ENCODE assay signal across 8 mouse cellular contexts in the genomic region with DNA sequence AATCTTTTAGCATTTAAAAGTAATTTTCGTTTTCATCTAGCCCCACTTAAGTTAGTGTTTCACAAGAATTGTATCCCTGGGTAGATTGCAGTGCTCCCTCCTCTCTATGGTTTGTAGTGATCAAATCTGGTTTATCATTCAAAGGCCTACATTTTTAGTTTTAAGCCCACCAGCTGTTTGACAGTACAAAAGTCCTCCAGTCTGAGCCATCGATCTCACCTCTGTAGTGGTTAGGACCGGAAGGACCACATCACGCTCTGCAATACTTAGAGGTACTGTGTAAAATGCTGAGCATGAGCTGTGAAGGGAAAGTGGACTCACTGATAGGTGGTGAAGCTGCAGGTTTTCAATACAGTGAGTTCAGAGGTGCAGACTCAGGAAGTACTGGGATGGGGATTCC. TPM values are rescaled to one million over a fixed set of nuclear protein-coding genes. Genes with fewer than 3 reads are reported as not detected.
DNase-seq lines count a peak whose midpoint lies in the region; ATAC-seq and TF ChIP-seq lines count a peak whose summit lies in the region.

No protein-coding gene starts in this region.

- H3K4me1 ChIP-seq in erythroblast, embryonic 14.5 days (ENCODE audit: control insufficient read depth), result peaks cover 46% of the 10 kb centered on the region
- peaks cover 15% of the 10 kb centered on the region; the same call in 1 of the 2 replicates for H3K4me1 ChIP-seq in limb, embryonic 14.5 days (ENCODE audit: control insufficient read depth, insufficient read depth, low read length)
- peaks cover 16% of the 10 kb centered on the region for H3K4me1 ChIP-seq in stomach, embryonic 16.5 days (ENCODE audit: control insufficient read depth, insufficient read depth, low read length)

- H3K36me3 ChIP-seq in erythroblast, embryonic 14.5 days (ENCODE audit: control insufficient read depth), result peaks cover 22% of the 10 kb centered on the region
- peaks cover 9% of the 10 kb centered on the region for H3K36me3 ChIP-seq in limb, embryonic 14.5 days (ENCODE audit: control insufficient read depth, insufficient read depth, low read length)
- H3K36me3 ChIP-seq in stomach, embryonic 16.5 days (ENCODE audit: control insufficient read depth, insufficient read depth, low read length), result no peaks in the 10 kb centered on the region

- DNase-seq in thymus, postnatal 14 days, result peak; percentile 16
- no peak for DNase-seq in thymus, postnatal 4 days
- no peak for DNase-seq in limb, embryonic 14.5 days (ENCODE audit: low spot score)
- DNase-seq in left cerebral cortex, postnatal 4 days, result no peak
- no peak for DNase-seq in frontal cortex, postnatal 10 days (ENCODE audit: low spot score in 2 of 2)

- intact Hi-C loops in left cerebral cortex, postnatal 4 days (cut with DNase I), result no loop called here

- no peak for TF ChIP-seq POLR2A in limb, embryonic 14.5 days (IDR thresholded peaks at IDR 0.05; ENCODE audit: borderline replicate concordance, extremely low read depth, insufficient read depth, insufficient read length)

- H3K9me3 ChIP-seq in erythroblast, embryonic 14.5 days (ENCODE audit: control insufficient read depth, low read length), result no peaks in the 10 kb centered on the region
- H3K9me3 ChIP-seq in limb, embryonic 14.5 days (ENCODE audit: control insufficient read depth, low read length), result no peaks in the 10 kb centered on the region
- H3K9me3 ChIP-seq in stomach, embryonic 16.5 days (replicated peaks; ENCODE audit: control insufficient read depth, low read length), result no peaks in the 10 kb centered on the region

- H3K9ac ChIP-seq in limb, embryonic 14.5 days (ENCODE audit: low read depth, low read length, severe bottlenecking), result peak overlapping the region; percentile 99
- H3K9ac ChIP-seq in stomach, embryonic 16.5 days (ENCODE audit: low read length), result peak overlapping the region; percentile 100

- peak overlapping the region; percentile 78 for H3K4me2 ChIP-seq in limb, embryonic 14.5 days (replicated peaks; ENCODE audit: low read depth, low read length, severe bottlenecking)
- H3K4me2 ChIP-seq in stomach, embryonic 16.5 days (ENCODE audit: low read depth, low read length), result peak overlapping the region; percentile 80

- peak overlapping the region; percentile 86 for H3K4me3 ChIP-seq in erythroblast, embryonic 14.5 days (replicated peaks)
- peak overlapping the region; percentile 80 for H3K4me3 ChIP-seq in limb, embryonic 14.5 days (replicated peaks; ENCODE audit: low read length)
- peak overlapping the region; percentile 86 for H3K4me3 ChIP-seq in stomach, embryonic 16.5 days (replicated peaks; ENCODE audit: low read length)

- peak overlapping the region; percentile 99 for H3K27ac ChIP-seq in limb, embryonic 14.5 days (replicated peaks; ENCODE audit: low read depth, low read length)
- H3K27ac ChIP-seq in stomach, embryonic 16.5 days (ENCODE audit: low read length), result peak overlapping the region; percentile 99

- 19% methylated on average over 4 of the region's 4 CpGs for WGBS in limb, embryonic 14.5 days
- 7% methylated on average over 4 of the region's 4 CpGs for WGBS in stomach, embryonic 16.5 days

- no peaks in the 10 kb centered on the region for H3K27me3 ChIP-seq in erythroblast, embryonic 14.5 days (ENCODE audit: control insufficient read depth)
- no peaks in the 10 kb centered on the region for H3K27me3 ChIP-seq in limb, embryonic 14.5 days (ENCODE audit: control insufficient read depth, insufficient read depth, low read length)
- no peaks in the 10 kb centered on the region for H3K27me3 ChIP-seq in stomach, embryonic 16.5 days (ENCODE audit: control insufficient read depth, insufficient read depth, low read length)

- no peak for ATAC-seq in erythroblast, adult 5-6 weeks (replicated peaks; ENCODE audit: low FRiP score, poor library complexity, severe bottlenecking)
- ATAC-seq in limb, embryonic 14.5 days (ENCODE audit: low FRiP score, low read depth), result no peak
- no peak for ATAC-seq in stomach, embryonic 16.5 days (ENCODE audit: insufficient read depth, low FRiP score)

RNA-seq across cellular contexts. Expression of a gene that starts 1.0 kb away (rescaled TPM):
- polyA plus RNA-seq in erythroblast, embryonic 14.5 days (2012), result 2.5 and 2.6 TPM in 2 replicates
- 16.7 and 21.9 TPM in 2 replicates for total RNA-seq in erythroblast, adult 5-6 weeks (2015; ENCODE audit: low replicate concordance)
- total RNA-seq in erythroblast, adult 5-6 weeks (2017; ENCODE audit: low replicate concordance), result 33.1 and 38.9 TPM in 2 replicates
- 84.7 and 118 TPM in 2 replicates for polyA plus RNA-seq in limb, embryonic 14.5 days (2012; rRNA removed)
- polyA plus RNA-seq in limb, embryonic 14.5 days (2014; fragmentation: Nextera tagmentation; extraction: Ambion mirVana), result 139 and 144 TPM in 2 replicates
- polyA plus RNA-seq in stomach, embryonic 16.5 days (2015; fragmentation: Nextera tagmentation; extraction: Ambion mirVana), result 147 and 150 TPM in 2 replicates
- total RNA-seq in left cerebral cortex, postnatal 4 days (2021), result 10 to 100 TPM; 92.6 to 92.8 TPM

RNA-seq across cellular contexts. Expression of a gene that starts 10.3 kb away (rescaled TPM):
- polyA plus RNA-seq in erythroblast, embryonic 14.5 days (2012), result 0.04 TPM in 1 of 2 replicates, not detected in the other
- total RNA-seq in erythroblast, adult 5-6 weeks (2015; ENCODE audit: low replicate concordance), result not detected in 2 replicates
- not detected in 2 replicates for total RNA-seq in erythroblast, adult 5-6 weeks (2017; ENCODE audit: low replicate concordance)
- 44.7 and 50.8 TPM in 2 replicates for polyA plus RNA-seq in limb, embryonic 14.5 days (2012; rRNA removed)
- polyA plus RNA-seq in limb, embryonic 14.5 days (2014; fragmentation: Nextera tagmentation; extraction: Ambion mirVana), result 18.2 and 29.3 TPM in 2 replicates
- polyA plus RNA-seq in stomach, embryonic 16.5 days (2015; fragmentation: Nextera tagmentation; extraction: Ambion mirVana), result 0.16 and 5.7 TPM in 2 replicates
- total RNA-seq in left cerebral cortex, postnatal 4 days (2021), result not detected

RNA-seq across cellular contexts. Expression of a gene that starts 24.3 kb away (rescaled TPM):
- not detected in 2 replicates for polyA plus RNA-seq in erythroblast, embryonic 14.5 days (2012)
- total RNA-seq in erythroblast, adult 5-6 weeks (2015; ENCODE audit: low replicate concordance), result not detected in 2 replicates
- not detected in 2 replicates for total RNA-seq in erythroblast, adult 5-6 weeks (2017; ENCODE audit: low replicate concordance)
- 12.4 and 13.2 TPM in 2 replicates for polyA plus RNA-seq in limb, embryonic 14.5 days (2012; rRNA removed)
- polyA plus RNA-seq in limb, embryonic 14.5 days (2014; fragmentation: Nextera tagmentation; extraction: Ambion mirVana), result 3.6 and 6.2 TPM in 2 replicates
- 0.10 and 2.0 TPM in 2 replicates for polyA plus RNA-seq in stomach, embryonic 16.5 days (2015; fragmentation: Nextera tagmentation; extraction: Ambion mirVana)
- not detected for total RNA-seq in left cerebral cortex, postnatal 4 days (2021)

RNA-seq across cellular contexts. Expression of a gene that starts 31.6 kb away (rescaled TPM):
- not detected in 2 replicates for polyA plus RNA-seq in erythroblast, embryonic 14.5 days (2012)
- total RNA-seq in erythroblast, adult 5-6 weeks (2015; ENCODE audit: low replicate concordance), result not detected in 2 replicates
- total RNA-seq in erythroblast, adult 5-6 weeks (2017; ENCODE audit: low replicate concordance), result not detected in 2 replicates
- 0.17 and 0.18 TPM in 2 replicates for polyA plus RNA-seq in limb, embryonic 14.5 days (2012; rRNA removed)
- 0.22 TPM in 1 of 2 replicates, not detected in the other for polyA plus RNA-seq in limb, embryonic 14.5 days (2014; fragmentation: Nextera tagmentation; extraction: Ambion mirVana)
- polyA plus RNA-seq in stomach, embryonic 16.5 days (2015; fragmentation: Nextera tagmentation; extraction: Ambion mirVana), result not detected in 2 replicates
- total RNA-seq in left cerebral cortex, postnatal 4 days (2021), result under 1 TPM; 0.16 to 0.40 TPM

RNA-seq across cellular contexts. Expression of a gene that starts 49.4 kb away (rescaled TPM):
- not detected in 2 replicates for polyA plus RNA-seq in erythroblast, embryonic 14.5 days (2012)
- not detected in 2 replicates for total RNA-seq in erythroblast, adult 5-6 weeks (2015; ENCODE audit: low replicate concordance)
- not detected in 2 replicates for total RNA-seq in erythroblast, adult 5-6 weeks (2017; ENCODE audit: low replicate concordance)
- 2.3 TPM in 2 replicates for polyA plus RNA-seq in limb, embryonic 14.5 days (2012; rRNA removed)
- polyA plus RNA-seq in limb, embryonic 14.5 days (2014; fragmentation: Nextera tagmentation; extraction: Ambion mirVana), result 2.2 and 2.5 TPM in 2 replicates
- polyA plus RNA-seq in stomach, embryonic 16.5 days (2015; fragmentation: Nextera tagmentation; extraction: Ambion mirVana), result 0.46 and 0.54 TPM in 2 replicates
- 1 to 10 TPM; 1.5 to 2.0 TPM for total RNA-seq in left cerebral cortex, postnatal 4 days (2021)

Comparison
In these comparisons a context has a peak if more than half of its experiments do, and no peak if none do; other contexts are left out.
1. RNA of a gene that starts 1.0 kb away (polyA plus RNA-seq): 147 to 150 TPM in stomach, embryonic 16.5 days and 84.7 to 144 TPM in limb, embryonic 14.5 days; 2.5 to 2.6 TPM in erythroblast, embryonic 14.5 days; every median in the first group is over 10 times any median in the second.
2. Peak in every context shown above with its lines, with median percentiles within 50 percentile points of each other: H3K4me3 ChIP-seq.